Mouse (Mus musculus): ENCODE data around the gene Rims1.

DNA sequence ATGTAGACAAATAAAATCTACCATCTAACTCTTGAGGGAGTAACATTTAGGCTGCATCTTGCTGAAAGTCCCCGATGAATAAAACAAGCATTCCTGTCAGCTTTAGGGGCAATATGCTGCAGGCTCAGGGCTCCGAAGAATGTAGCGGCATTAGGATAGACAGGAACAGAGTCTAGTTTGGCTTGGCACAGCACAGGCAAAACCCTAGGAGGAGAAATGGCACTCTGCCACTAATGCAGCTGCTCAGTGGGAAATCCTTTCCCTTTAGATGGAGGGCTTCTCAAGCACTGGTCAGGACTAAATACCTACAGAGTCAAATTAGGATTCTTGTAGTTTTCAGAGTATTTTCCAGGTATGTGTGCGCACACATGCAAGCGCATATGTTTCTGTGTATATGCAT is 165.2 kb downstream of the Rims1 start:
- TF ChIP-seq POLR2A (IDR thresholded peaks at IDR 0.05; ENCODE audit: low read depth, low read length) (no peak), CTCF (IDR thresholded peaks at IDR 0.05; ENCODE audit: borderline replicate concordance, insufficient read depth, low read length) (no peak)
